Mouse (Mus musculus) R1 (cell line): ENCODE measurements around the gene Epm2a.
"Not testable (repeated sequence)": the region's sequence is repeated elsewhere in the genome, so short reads cannot be mapped to it uniquely, and the experiment has no call there.

Source experiments
- DNase-seq: peaks from one replicate; pipeline ENCODE4 v3.0.0-alpha.2; 2018; ENCODE audit warnings: low read depth, low spot score

Gene Epm2a

DNA sequence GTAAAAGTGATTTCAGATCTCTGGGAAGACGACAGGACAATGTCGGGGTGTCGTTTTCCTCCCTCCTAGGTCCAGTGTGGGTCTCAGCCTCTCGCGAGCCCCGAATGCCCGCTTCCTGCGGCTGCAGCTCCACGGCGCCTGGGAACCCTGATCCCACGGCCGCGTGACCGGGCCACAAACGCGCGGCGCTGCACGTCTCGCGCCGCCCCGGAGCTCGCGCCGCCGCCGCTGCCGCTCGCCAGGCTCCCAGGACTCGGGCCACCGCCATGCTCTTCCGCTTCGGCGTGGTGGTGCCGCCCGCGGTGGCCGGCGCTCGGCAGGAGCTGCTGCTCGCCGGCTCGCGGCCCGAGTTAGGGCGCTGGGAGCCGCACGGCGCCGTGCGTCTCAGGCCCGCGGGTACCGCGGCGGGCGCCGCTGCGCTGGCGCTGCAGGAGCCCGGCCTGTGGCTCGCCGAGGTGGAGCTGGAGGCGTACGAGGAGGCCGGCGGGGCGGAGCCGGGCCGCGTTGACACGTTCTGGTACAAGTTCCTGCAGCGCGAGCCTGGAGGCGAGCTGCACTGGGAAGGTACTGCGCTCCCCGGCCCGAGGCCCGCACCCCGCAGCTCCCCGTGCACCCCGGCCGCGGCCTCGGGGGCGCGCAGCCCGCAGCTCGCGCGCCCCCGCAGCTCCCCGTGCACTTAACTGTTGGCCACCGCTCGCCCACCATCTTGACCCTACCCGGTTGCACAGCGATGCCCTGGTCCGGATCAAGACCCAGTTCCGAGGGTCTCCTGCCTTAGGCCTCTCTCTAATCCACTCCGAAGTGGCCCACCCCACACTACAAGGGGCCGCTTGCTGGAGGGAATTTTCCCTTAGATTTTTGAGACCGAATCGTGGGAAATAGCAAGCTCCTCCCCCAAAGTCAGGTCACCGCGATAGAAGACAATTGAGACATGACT is at the start of gene Epm2a:
Gene Epm2a (plus strand): TSS at position 200 of the 937 bp plus-strand sequence.
- DNase-seq, result peak; percentile 86

DNA sequence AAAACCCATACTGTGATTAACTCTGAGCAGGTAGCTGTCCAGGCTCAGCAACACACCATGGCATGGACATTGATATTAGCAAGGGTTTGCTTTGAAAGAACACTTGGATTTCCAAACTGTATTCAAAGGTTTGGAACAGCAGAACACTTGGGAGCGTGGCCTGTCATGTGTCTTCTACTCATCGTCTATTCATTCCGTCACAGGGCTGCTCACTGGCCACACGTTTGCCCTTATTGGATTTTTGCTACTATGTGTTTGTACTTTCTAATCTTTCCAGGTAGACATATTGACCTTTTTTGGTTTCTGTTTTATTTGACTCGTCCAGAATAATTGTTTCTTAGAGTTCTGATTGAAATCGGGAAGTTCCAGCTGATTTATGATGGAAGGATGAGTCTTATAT is 44.8 kb upstream of the Epm2a start:
- DNase-seq, result no peak

DNA sequence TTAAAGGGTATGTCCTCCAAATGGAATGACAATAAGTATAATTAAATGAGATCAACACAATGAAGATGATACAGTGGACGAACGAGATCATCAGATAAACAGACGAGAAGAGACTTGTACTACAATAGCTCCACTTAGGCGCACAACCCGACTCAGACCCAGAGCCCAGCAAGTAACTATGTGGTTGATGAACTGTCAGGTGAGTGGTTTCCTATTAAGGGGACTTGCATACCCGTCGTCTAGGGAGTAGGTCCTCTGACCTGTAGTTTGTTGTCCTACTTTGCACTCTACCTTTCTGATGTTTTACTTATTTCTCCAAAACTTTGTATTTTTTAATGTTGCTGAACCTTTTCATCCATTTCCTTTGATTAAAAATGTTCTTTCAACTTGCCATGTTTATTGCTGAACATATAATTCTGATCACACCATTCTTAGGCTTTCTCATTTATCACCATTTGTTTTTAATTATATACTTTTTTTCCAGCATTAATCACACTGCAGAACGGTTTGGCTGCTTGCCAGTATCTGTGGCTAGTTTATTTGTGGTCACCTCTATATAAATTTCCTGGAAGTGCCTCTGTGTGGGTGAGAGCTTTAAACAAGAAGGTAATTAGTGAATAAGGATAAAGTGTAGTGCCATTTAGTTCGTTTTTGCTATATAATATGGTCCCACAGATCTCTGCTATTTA is 37.7 kb upstream of the Epm2a start:
- DNase-seq, result no peak

DNA sequence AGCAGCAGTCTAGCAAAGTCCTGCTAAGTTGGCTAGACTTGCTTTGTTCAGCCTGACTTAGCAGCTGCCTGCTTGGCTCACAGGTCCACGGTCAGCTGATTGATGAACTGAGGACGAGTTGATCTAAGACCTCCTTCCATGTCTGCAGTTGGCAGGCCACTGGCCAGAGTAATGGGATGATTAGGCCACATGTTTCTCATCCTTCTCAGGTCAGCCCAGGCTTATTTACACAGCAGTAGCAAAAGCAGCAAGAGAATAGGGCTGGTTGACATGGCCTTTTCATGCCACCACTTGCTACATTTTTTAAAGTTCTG is 37.2 kb upstream of the Epm2a start:
- no peak for DNase-seq

DNA sequence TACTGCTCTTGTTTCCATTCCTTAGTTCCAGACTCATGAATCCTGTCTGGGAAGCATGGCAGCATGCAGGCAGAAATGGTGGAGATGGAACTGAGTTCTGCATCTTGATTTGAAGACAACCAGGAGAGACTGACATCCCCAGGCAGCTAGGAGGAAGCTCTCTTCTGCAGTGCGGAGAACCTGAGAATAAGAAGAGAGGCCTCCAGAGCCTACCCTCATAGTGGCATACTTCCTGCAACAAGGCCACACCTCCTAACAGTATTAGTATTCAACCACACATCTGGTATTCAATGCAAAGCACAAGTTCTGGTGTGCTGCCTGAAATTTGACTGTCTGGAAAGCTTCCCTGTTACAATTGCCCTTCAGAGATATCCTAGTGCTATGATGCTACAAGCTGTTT is 33.3 kb upstream of the Epm2a start:
- DNase-seq, result no peak

DNA sequence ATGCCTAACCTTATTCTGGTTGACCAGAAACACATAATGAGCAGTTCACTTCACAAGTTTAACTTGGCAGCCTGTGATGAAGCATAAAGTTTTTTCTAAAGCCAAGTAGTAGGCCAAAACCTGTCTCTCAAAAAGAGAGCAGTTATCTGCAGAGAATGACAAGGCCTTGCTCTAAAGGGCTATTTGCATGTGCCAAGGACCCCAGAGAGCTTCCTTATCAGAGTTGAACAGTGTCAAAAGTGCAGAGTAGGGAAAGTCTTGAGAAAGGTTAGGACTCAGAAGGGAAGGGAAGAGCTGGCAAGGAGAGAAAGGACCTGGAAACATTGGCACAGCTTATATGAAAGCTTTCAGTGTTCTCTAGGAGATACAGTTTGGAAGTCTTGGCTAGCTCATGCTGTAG is 32.7 kb upstream of the Epm2a start:
- no peak for DNase-seq

DNA sequence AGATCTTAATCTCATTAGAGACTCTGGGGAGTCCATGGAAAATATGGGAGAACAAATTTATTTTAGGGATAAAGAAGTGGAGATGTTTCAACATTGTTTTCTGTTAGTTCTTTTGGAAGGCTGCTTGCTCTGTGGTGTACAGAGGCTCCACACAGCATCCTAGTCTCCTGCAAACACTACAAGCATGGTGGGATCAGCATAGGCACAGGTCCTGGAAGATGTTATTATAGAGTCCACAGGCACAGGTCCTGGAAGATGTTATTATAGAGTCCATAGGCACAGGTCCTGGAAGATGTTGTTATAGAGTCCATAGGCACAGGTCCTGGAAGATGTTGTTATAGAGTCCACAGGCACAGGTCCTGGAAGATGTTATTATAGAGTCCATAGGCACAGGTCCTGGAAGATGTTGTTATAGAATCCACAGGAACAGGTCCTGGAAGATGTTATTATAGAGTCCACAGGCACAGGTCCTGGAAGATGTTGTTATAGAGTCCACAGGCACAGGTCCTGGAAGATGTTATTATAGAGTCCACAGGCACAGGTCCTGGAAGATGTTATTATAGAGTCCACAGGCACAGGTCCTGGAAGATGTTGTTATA is 25.2 kb upstream of the Epm2a start:
- DNase-seq, result peak; percentile 52

DNA sequence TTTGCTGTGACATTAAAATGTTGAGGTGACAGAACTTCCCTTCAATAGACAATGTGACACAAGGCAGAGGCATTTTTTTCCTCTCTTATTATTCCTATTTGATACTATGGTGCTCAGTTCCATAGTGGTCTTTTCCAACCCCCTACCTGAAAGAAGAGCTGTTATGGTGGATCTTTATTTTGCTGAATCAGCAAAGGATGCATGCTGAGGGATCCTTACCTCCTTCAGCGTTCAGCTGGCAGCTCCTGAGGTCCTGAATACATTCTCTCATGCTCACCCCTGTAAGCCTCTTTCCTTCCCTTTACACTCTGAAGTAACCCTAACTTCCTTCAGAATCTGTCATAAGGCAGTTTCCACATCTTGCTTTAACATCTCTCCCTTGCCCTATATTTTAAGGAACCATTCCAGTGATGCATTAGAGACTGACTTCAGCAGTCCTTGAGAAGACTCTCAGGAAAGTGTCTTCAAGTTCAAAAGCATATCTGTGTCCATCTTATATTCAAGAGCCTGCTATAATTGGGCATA is 23.7 kb upstream of the Epm2a start:
- DNase-seq, result no peak

DNA sequence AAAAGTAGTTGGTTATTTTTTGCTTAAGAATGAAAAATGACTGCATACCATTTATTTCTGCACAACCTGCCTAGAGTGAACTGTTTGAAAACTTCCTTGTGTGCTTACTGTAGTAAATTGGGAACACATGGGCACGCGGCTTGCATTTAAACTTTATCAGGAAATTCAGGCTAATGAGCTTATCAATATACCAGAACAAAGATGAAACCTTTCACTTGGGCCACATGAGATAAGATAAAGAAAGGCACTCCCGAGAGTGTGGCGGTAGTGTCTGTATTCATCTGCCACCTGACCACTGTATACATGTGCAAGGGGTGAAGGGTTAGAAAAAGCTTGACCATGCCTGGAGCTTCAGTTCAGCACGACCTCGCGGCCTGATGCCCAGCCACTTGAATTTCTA is 20.9 kb upstream of the Epm2a start:
- no peak for DNase-seq

DNA sequence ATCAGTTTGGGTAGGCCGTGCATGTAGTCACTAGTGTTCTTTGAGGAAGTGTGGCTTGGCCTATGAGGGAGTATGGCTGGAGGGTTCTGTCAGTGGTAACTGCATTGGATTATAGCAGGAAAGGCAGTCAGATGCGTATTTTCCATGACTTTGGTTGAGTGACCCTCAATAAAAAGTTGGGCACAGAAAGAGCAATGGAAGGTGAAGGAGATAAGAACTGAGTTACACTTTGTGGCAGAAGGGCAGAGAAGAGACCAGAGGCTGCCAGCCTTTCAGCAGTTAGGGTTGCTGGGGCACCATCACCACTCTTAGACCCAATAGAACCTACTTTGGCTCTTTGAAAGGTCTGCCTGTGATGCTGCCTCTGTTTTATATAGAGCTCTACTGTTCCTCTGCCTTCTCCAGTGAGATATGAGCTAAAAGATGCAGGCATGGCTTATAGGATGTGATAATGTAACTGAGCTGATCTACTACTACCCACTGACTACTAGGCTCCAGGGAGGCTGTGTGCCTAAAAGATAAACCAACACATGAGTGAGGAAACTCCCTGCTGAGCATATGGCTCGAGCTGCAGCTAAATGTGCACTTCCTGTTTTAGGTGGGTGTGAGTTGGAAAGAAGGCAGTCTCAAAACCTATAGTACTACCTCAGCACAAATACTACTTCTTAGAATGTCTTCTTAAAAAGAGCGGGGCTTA is 19.9 kb upstream of the Epm2a start:
- no peak for DNase-seq

DNA sequence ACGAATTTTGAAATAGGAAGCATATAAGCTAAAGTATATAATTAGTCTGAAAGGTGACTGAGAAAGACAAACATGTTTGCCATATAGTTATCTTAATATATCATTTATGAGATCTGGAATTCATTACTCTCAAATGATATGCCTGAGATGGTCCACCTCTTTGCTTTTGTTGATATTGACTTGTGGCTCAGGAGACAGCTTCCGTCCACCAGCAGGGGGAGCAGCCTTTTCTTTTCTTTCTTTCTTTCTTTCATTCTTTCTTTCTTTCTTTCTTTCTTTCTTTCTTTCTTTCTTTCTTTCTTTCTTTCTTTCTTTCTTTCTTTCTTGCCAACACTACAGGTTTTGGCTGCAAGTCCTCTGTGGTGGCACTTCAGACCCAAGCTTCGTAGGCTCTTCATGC is 16.7 kb upstream of the Epm2a start:
- DNase-seq, result no peak

DNA sequence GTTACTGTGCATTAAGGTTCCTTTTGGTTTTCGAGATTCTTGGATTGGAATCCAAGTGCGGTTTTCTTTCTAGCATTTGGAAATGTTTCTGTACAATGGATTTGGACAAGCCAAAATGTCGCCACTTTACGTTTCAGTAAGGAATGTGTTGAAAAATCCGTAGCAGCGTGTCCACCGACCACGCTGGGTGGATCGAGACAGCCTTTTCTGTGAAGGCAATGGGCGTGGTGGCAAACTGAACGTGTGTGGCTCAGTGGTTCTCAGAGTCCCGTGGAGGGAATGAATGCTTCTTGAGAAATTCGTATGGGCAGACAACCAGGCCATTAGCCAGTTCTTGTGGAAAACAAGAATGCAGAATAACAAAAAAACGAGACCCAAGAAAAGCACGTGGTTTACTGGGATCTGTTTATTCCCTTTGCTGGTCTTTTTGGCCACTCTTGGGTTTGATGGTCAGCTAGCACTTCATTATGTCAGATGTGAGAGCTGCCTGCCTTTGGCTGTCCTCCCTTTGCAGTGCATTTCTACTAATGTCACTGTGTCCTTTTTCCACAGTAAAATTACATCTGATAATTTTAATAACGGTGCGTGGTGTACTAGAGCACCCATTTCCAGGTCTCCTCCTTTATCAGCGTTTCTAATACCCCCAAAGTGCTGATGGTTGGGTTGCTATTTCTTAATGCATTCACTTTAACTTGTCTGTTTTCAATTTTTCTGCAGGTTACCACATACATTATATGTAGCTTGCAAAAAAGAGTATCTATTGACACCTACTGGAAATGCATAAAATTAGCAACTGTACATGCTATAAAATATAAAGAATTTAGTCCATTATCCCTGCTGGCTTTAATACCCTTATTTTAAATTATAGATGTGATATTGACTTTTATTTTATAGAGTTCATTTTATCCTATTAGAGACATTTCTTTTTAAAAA is 1.6 kb downstream of the Epm2a start:
- peak; percentile 41 for DNase-seq

DNA sequence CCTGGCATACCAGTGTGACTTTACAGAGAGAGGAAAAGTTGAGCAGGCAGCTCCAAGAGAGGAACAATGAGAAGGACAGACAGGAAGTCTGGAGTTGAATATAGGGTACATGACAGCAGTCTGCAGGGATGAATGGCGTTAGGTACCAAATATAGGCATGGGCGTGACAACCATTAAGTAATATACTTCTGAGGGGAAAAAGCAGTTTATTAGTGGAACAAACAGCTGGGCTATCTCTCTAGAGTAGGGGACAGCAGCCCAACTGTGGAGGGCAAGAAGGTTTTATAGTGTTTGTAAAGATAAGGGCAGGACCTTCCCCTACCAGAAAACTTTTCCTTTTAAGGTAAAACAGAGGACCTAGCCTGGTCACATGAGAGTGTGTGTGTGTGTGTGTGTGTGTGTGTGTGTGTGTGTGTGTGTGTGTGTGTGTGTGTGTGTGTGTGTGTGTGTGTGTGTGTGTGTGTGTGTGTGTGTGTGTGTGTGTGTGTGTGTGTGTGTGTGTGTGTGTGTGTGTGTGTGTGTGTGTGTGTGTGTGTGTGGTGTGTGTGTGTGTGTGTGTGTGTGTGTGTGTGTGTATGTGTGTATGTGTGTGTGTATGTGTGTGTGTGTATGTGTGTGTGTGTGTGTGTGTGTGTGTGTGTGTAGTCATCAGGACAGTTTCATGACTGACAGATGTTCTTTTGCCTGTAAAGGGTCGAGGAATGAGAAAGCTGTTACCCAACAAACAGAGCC is 7.2 kb downstream of the Epm2a start:
- DNase-seq, result not testable (repeated sequence)

DNA sequence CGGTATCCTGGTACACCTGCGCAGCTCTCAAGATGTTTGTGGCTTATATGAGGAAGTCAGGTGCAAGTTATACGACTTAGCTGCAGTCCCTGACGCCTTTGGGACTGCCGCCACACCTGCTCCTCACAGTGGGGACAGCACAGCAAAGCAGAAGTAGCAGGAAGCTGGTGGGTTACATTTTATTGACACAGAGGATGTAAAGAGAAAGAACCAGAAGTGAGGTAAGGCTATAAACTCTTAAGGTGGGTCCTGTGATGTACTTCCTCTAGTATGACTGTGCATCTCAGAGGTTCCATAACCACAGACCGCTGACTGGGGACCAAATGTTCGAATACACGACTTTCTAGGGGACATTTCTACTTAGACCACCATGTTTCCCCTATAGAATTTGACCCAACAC is 11.4 kb downstream of the Epm2a start:
- DNase-seq, result no peak

DNA sequence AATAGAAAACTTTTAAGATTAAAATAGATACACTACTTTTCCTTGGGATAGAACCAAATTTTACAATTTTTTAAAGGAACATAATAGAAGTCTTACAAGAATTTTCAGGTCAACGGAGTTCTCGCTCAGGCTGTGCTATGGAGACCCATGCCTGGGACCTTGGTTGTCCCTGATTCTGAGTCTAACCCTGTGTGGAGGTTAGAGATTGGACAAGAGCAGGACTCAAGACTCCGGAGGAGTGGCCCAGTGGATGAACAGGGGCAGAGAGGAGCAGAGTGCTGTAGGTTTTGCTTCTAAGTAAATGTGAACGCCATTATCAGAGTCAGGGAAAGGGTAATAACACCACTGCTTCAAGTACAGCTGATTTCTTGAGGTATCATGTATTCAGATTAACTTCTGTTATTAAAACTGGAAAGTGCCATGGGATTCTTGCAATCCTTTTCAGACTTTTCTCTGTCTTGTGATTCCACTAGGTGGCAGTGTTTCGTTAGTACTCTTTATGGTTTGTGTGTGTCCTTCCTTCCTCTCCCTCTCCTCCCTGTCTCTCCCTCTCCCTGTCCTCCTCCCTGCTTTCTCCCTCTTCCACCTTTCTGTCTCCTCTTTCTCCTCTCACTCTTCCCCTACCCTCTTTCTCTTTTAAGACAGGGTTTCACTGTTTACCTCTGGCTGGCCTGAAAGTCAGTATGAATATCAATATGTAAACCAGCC is 18.9 kb downstream of the Epm2a start:
- peak; percentile 67 for DNase-seq

DNA sequence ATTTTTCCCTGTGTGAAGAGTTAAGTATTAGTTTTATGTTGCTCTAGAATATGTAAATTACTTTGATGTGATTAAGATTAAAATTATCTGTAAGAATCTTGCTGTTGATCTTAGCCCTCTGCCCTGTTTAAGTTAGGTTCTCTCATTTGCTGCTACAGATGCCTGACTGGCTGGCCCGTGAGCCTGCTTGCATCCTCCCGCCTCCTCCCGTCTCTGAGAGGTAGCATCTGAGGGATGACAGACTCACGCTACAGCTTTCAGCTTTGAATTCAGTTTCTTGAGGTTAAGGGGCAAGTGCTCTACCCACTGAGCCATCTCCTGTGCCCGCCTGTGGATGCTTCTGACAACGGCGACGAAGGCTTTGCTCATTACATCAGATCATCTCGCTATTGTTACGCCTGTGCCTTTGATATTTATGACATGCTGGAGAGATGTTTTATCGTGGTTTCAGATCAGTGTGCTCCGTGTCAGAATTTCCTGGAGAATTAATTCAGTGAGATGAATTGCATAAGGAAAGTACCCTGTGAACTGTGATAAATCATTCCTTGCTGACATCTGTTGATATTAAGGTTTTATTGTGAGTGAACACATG is 19.8 kb downstream of the Epm2a start:
- DNase-seq, result no peak

DNA sequence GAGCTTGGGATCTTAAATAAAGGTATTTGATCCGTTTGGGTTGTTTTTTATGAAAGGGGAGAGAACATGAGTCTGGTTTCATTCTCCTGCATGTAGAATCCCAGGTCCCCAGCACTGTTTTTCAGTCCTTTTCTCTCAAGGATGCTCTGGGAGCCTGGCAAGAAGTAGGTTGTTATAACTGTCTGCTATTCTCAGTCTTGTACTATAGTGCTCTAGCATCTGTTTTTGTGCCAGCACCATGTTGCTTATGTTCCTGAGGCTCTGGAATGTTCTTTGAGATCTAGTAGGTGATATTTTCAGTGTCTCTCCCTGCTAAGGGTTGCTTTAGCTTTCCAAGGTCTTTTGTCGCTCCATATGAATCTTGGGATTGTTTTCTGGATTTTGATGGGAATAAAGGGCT is 38.1 kb downstream of the Epm2a start:
- DNase-seq, result no peak

DNA sequence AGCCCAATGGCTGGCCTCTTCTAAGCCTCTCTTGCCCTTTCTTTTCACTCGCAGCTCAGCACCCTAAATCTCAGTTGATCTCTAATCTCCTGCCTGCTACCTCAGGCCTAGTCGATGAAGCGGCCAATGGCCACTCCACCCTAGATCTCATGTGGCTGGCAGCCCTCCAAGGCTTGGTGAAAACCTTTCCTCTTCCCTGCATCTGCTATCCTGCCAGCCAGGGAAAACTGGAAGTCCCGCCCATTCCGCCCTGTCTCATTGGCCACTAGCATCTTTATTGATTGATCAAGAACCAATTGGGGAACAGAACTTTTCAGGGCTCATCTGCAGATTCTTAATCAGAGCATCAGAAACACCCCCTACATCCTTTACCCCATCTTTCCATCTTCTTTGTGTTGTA is 67.7 kb downstream of the Epm2a start:
- DNase-seq, result peak; percentile 80

DNA sequence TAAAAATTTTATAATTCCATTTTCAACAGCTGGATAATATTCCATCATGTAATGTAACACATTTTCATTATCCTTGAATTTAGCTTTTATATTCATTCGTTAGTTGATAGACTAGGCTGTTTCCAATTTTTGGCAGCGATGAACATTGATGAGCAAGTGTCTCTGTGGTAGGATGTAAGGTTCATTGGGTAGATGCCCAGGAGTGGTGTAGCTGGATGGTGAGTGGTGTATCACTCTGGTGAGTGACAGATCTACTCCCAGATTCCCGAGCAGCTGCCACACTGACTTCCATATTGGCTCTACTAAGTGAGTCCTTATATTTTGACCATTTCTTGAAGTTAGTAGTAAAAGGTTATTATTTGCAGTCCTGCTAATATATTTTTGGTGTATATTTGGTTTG is 76.9 kb downstream of the Epm2a start:
- DNase-seq, result no peak
